Mouse (Mus musculus): ENCODE data around the gene Slc17a8.

Slc17a8 gene

GRCm38 (mm10) chr10:89527054-89527453 lies 94.0 kb downstream of the Slc17a8 start:
- DNase-seq (ENCODE audit: low spot score) = peak; percentile 68

GRCm38 (mm10) chr10:89525823-89526222 lies 95.2 kb downstream of the Slc17a8 start:
- DNase-seq (ENCODE audit: low spot score) = no peak

Measured in adipocyte (in vitro differentiated cells).